Mouse (Mus musculus) sigmoid colon, adult 10 weeks (tissue): ENCODE results near the gene Ndufb5. TPM values are rescaled to one million over a fixed set of nuclear protein-coding genes. Genes with fewer than 3 reads are reported as not detected.

Experiments used
- polyA plus RNA-seq: library from polyadenylated mRNA; stranded (reverse); fragments of 350-450 nt; fragmentation: Illumina TruSeq; extraction: RNeasy Lipid Tissue Mini Kit (QIAGEN cat#74804); gene quantifications from one replicate; pipeline ENCODE4 v1.2.3, GENCODE M21; 2014; ENCODE audit warnings: low read depth, low replicate concordance

The Ndufb5 gene
- polyA plus RNA-seq: 389 TPM

DNA sequence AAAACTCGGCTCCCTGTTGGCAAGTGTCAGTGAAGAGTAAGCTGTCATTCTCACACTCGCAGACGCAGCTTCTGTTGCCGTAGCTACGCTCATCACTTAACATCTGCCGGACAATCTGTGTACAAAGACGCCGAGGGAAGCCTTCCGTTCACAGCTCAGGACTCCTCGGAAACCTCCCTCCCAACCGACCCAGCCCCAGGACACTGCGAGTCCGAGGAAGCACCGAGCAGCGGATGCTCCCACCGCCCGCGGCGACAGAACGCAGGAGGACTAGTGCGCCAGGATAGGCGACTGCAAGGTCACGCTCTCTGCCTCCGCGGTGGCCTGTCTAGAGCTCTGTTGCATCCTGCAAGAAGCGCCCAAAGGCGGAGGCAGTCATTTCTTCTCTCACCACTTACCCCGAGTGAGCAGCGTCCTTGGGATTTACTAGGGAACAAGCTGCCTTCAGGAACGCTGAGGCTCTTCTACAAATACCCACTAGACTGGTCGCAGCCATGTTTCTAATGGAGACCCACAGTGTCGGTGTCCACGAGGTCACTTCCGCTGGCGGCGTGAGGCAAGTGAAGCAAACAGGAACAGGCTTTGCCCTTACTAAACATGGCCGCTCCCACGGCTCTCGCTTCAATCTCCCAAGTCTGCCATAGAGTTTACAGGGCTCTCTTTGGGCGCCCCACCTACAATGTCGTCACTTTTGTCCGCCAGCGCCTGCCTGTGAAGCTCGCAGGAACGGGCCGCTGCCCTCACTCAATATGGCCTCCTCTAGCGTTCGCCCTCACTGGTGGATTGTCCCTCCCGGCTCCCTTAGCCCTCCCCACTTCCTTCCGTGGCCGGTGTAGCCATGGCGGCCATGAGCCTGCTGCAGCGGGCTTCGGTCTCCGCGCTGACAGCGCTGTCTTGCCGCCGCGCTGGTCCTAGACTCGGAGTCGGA is at the start of gene Ndufb5:
Gene Ndufb5 (plus strand): TSS at position 747 of the 928 bp plus-strand sequence.

DNA sequence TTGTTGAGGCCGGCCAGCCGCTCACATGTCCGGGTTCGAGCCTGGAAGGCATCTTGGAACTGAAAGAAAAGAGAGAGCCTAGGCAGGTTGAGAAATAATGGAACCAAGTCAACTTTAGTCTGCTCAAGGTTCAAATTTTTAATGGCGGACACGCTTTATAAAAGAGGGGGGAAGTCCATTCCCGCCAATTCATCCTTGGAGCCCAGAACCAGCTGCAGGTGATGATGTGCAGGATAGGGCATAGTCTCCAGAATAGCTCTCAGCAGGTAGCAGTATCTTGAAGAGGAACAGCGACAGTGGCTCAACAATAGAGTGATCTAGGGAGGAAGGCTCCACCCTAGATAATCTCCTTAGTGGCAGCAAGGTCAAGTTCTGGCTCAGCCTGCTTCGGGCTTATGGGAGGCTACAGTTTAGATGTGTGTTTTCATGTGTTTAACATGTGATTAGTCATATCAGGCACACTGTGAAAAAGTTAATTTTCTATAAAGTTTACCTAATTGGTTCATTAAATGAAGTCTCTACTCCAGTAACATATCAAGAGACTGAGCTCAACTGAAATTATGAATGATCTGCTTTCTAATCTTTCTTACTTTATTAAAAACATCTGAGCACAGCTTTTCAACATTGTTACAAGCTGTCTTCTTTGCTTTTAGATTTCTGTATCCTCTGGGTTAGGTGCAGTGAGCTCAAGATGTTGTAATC is 31.0 kb upstream of the Ndufb5 start, which contains the start of gene Actl6a:
Gene Actl6a (plus strand): TSS at position 652 of the 702 bp plus-strand sequence.

DNA sequence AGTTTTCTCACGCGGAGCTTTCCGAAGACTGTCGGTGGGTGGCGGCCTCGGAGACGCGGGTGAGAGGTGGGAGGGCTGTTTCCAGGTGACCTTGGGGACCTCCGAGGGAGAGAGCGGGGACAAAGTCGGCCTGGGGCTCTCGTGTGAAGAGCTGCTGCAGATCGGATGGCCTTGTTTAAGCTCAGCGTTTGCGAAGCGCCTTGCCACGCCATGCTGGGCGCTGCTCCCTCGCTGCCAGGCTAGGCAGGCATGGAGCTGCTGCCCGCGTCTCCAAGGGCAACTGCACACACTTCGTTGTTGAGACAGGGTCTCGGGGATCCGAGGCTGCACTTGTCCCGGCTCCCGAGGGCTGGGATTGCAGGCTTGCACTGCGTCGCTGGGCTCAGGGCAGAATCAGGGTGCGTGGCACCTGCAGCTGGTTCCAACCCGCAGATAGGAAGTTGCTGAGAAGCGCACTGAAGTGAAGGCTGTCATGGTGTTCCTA is 424 bp downstream of the Ndufb5 start, which contains the start of gene Mrpl47:
Gene Mrpl47 (minus strand): TSS at position 434 of the 484 bp plus-strand sequence.

Other genes with a start within 250 kb of the Ndufb5 start
- gene Kcnmb3, start 244.8 kb upstream of the Ndufb5 start, polyA plus RNA-seq: not detected
- gene Zfp639, start 226.7 kb upstream of the Ndufb5 start, polyA plus RNA-seq: 103 TPM
- 434 TPM for gene Mfn1, start 207.5 kb upstream of the Ndufb5 start, polyA plus RNA-seq
- gene Gnb4, start 120.4 kb upstream of the Ndufb5 start, polyA plus RNA-seq: 19.8 TPM
- 36.1 TPM for gene Actl6a, start 30.7 kb upstream of the Ndufb5 start, polyA plus RNA-seq
- gene Mrpl47, start 615 bp downstream of the Ndufb5 start, polyA plus RNA-seq: 48.4 TPM
- 1.2 TPM for gene Usp13, start 80.6 kb downstream of the Ndufb5 start, polyA plus RNA-seq